Mouse (Mus musculus) neural tube, embryonic 14.5 days (tissue): ENCODE data around the gene Pigh. TPM values are rescaled to one million over a fixed set of nuclear protein-coding genes. Genes with fewer than 3 reads are reported as not detected.

Experiments used
- ATAC-seq: fragments of 200-750 bp; cut with Nextera tagmentation; 2 replicates; pipeline ENCODE4 v1.8.0; 2017; ENCODE audit warnings: low read depth, mild to moderate bottlenecking, moderate TSS enrichment, moderate library complexity
- H3K27ac ChIP-seq: fragments of 300-500 bp; sonication (generic); 2 replicates; pipeline ENCODE4 v1.5.1; 2014; ENCODE audit warnings: low read depth, mild to moderate bottlenecking, control low read depth, low read length, moderate library complexity, mixed read lengths
- H3K27me3 ChIP-seq: fragments of 300-500 bp; sonication (generic); 2 replicates; pipeline ENCODE4 v1.6.1; 2014; ENCODE audit warnings: low read length; ENCODE audit not compliant: control insufficient read depth, insufficient read depth
- H3K36me3 ChIP-seq: fragments of 300-500 bp; sonication (generic); 2 replicates; pipeline ENCODE4 v1.6.1; 2014; ENCODE audit warnings: low read length, mixed read lengths; ENCODE audit not compliant: control insufficient read depth, insufficient read depth
- H3K4me1 ChIP-seq: fragments of 300-500 bp; sonication (generic); 2 replicates; pipeline ENCODE4 v1.6.1; 2014; ENCODE audit warnings: low read length; ENCODE audit not compliant: control insufficient read depth, insufficient read depth
- H3K4me2 ChIP-seq: fragments of 300-500 bp; sonication (generic); 2 replicates; pipeline ENCODE4 v1.6.1; 2014; ENCODE audit warnings: mild to moderate bottlenecking, low read depth, low read length, control low read depth
- H3K4me3 ChIP-seq: fragments of 300-500 bp; sonication (generic); 2 replicates; pipeline ENCODE4 v1.5.1; 2014; ENCODE audit warnings: low read depth, low read length, control low read depth, mixed read lengths
- H3K9ac ChIP-seq: fragments of 300-500 bp; sonication (generic); replicated peaks from 2 replicates; pipeline ENCODE4 v1.6.1; 2014; ENCODE audit warnings: low read depth, mild to moderate bottlenecking, control low read depth, low read length, mixed read lengths
- H3K9me3 ChIP-seq: fragments of 300-500 bp; sonication (generic); 2 replicates; pipeline ENCODE4 v1.6.1; 2016; ENCODE audit warnings: low read length; ENCODE audit not compliant: control insufficient read depth
- WGBS: fragments of 180-500 bp; shearing (Covaris S2); extraction: QIAGEN DNeasy Blood & Tissue Kit; methylation state at CpG from one replicate; pipeline ENCODE4 v1.1.7; 2014; 5-methylcytosine and 5-hydroxymethylcytosine counted together
- polyA plus RNA-seq: library from polyadenylated mRNA; unstranded; fragments of >200 nt; fragmentation: Nextera tagmentation; extraction: Ambion mirVana; gene quantifications from 2 replicates; pipeline ENCODE4 v1.2.1, GENCODE M21; 2014

The Pigh gene
- polyA plus RNA-seq, 1 experiment from 2014 or later = 19.6 TPM

GRCm38 (mm10) chr12:79122820-79123219 lies 33.4 kb upstream of the Pigh start:
- 35% methylated on average over 3 of the region's 3 CpGs for WGBS
- no peaks in the 10 kb centered on the region for H3K4me1 ChIP-seq
- no peak overlapping the region for H3K9ac ChIP-seq
- no peaks in the 10 kb centered on the region for H3K9me3 ChIP-seq
- no peaks in the 10 kb centered on the region for H3K36me3 ChIP-seq
- no peaks in the 10 kb centered on the region for H3K27me3 ChIP-seq
- no peak overlapping the region for H3K27ac ChIP-seq
- H3K4me3 ChIP-seq = no peak overlapping the region
- no peak overlapping the region for H3K4me2 ChIP-seq
- ATAC-seq = no peak; the same call in 1 of the 2 replicates

- no peak for ATAC-seq
- no peaks in the 10 kb centered on the region for H3K36me3 ChIP-seq
- no peaks in the 10 kb centered on the region for H3K9me3 ChIP-seq
- H3K27ac ChIP-seq = no peak overlapping the region
- 91% methylated on average over 4 of the region's 4 CpGs for WGBS
- H3K4me3 ChIP-seq = no peak overlapping the region
- H3K9ac ChIP-seq = no peak overlapping the region
- no peaks in the 10 kb centered on the region for H3K27me3 ChIP-seq
- H3K4me2 ChIP-seq = no peak overlapping the region
- H3K4me1 ChIP-seq = no peaks in the 10 kb centered on the region
These were observed 29.5 kb upstream of the Pigh start for GRCm38 (mm10) chr12:79118991-79119390.

- no peak for ATAC-seq
- Histone ChIP-seq H3K27me3 (no peaks in the 10 kb centered on the region), H3K36me3 (no peaks in the 10 kb centered on the region), H3K9me3 (no peaks in the 10 kb centered on the region), H3K9ac (no peak overlapping the region), H3K4me1 (no peaks in the 10 kb centered on the region), H3K27ac (no peak overlapping the region), H3K4me2 (no peak overlapping the region), H3K4me3 (no peak overlapping the region)
- WGBS = 88% methylated on average over 5 of the region's 5 CpGs
These were observed 15.9 kb upstream of the Pigh start for GRCm38 (mm10) chr12:79105312-79105711.

- Histone ChIP-seq H3K9me3 (no peaks in the 10 kb centered on the region), H3K9ac (no peak overlapping the region), H3K4me3 (no peak overlapping the region), H3K36me3 (no peaks in the 10 kb centered on the region), H3K4me1 (no peaks in the 10 kb centered on the region), H3K4me2 (no peak overlapping the region), H3K27me3 (no peaks in the 10 kb centered on the region), H3K27ac (no peak overlapping the region)
- WGBS = 74% methylated on average over 2 of the region's 2 CpGs
- ATAC-seq = no peak
These were observed 15.1 kb upstream of the Pigh start for GRCm38 (mm10) chr12:79104544-79104943.

- no peak for ATAC-seq
- WGBS = 92% methylated on average over 3 of the region's 3 CpGs
- Histone ChIP-seq H3K9ac (no peak overlapping the region), H3K36me3 (no peaks in the 10 kb centered on the region), H3K4me2 (no peak overlapping the region), H3K27ac (no peak overlapping the region), H3K4me1 (no peaks in the 10 kb centered on the region), H3K4me3 (no peak overlapping the region), H3K9me3 (no peaks in the 10 kb centered on the region), H3K27me3 (no peaks in the 10 kb centered on the region)
These were observed 14.3 kb upstream of the Pigh start for GRCm38 (mm10) chr12:79103773-79104172.

- Histone ChIP-seq H3K9me3 (no peaks in the 10 kb centered on the region), H3K4me3 (no peak overlapping the region), H3K27me3 (no peaks in the 10 kb centered on the region), H3K4me2 (no peak overlapping the region), H3K36me3 (no peaks in the 10 kb centered on the region), H3K4me1 (no peaks in the 10 kb centered on the region), H3K9ac (no peak overlapping the region), H3K27ac (no peak overlapping the region)
- no peak for ATAC-seq
- WGBS = 57% methylated on average over 3 of the region's 3 CpGs
These were observed 7.8 kb upstream of the Pigh start for GRCm38 (mm10) chr12:79097106-79097752.

GRCm38 (mm10) chr12:79092569-79092968 lies 3.1 kb upstream of the Pigh start:
- H3K4me2 ChIP-seq = no peak overlapping the region
- ATAC-seq = no peak
- H3K9ac ChIP-seq = no peak overlapping the region
- no peaks in the 10 kb centered on the region for H3K9me3 ChIP-seq
- 54% methylated on average over 4 of the region's 4 CpGs for WGBS
- H3K4me1 ChIP-seq = peaks cover 10% of the 10 kb centered on the region; the same call in 1 of the 2 replicates
- no peaks in the 10 kb centered on the region for H3K27me3 ChIP-seq
- H3K4me3 ChIP-seq = no peak overlapping the region
- no peak overlapping the region for H3K27ac ChIP-seq
- H3K36me3 ChIP-seq = no peaks in the 10 kb centered on the region

GRCm38 (mm10) chr12:79073362-79073761 lies 16.1 kb downstream of the Pigh start:
- ATAC-seq = no peak
- peaks cover 24% of the 10 kb centered on the region for H3K36me3 ChIP-seq
- no peak overlapping the region for H3K4me3 ChIP-seq
- no peak overlapping the region for H3K27ac ChIP-seq
- no peak overlapping the region for H3K9ac ChIP-seq
- H3K9me3 ChIP-seq = no peaks in the 10 kb centered on the region
- H3K4me1 ChIP-seq = no peaks in the 10 kb centered on the region
- H3K4me2 ChIP-seq = no peak overlapping the region
- 96% methylated on average over 6 of the region's 6 CpGs for WGBS
- no peaks in the 10 kb centered on the region for H3K27me3 ChIP-seq

- ATAC-seq = no peak
- 87% methylated on average over 6 of the region's 6 CpGs for WGBS
These were observed 16.9 kb downstream of the Pigh start for GRCm38 (mm10) chr12:79072576-79072975.

More at GRCm38 (mm10) chr12:79072576-79072975, 16.9 kb downstream of the Pigh start:
- Histone ChIP-seq H3K27me3 (no peaks in the 10 kb centered on the region), H3K9me3 (no peaks in the 10 kb centered on the region), H3K9ac (no peak overlapping the region), H3K4me1 (no peaks in the 10 kb centered on the region), H3K4me3 (no peak overlapping the region), H3K4me2 (no peak overlapping the region), H3K36me3 (peaks cover 30% of the 10 kb centered on the region), H3K27ac (no peak overlapping the region)
